Mouse (Mus musculus) brain, embryonic 14.5 days (tissue): Measurements from ENCODE around the gene Isy1.

Source experiments
- CTCF ChIP-seq: fragments of 200-500 bp; IDR thresholded peaks from 2 replicates; pipeline ENCODE4 v1.5.1; 2012; ENCODE audit warnings: inconsistent platforms, mild to moderate bottlenecking, moderate library complexity, borderline replicate concordance; ENCODE audit not compliant: insufficient read depth, insufficient read length; ENCODE audit errors: extremely low read depth
- POLR2A ChIP-seq: fragments of 200-500 bp; IDR thresholded peaks from 2 replicates; pipeline ENCODE4 v1.6.1; 2012; ENCODE audit warnings: mild to moderate bottlenecking, inconsistent platforms, borderline replicate concordance; ENCODE audit not compliant: poor library complexity, insufficient read depth, insufficient read length, severe bottlenecking; ENCODE audit errors: extremely low read depth

- TF ChIP-seq CTCF, result no peak
- TF ChIP-seq POLR2A, result peak; percentile 47; the same call in 1 of the 2 replicates
Observed at GRCm38 (mm10) chr6:87838551-87839197, at the start of gene Isy1.
